ENCODE assay signal across 9 mouse cellular contexts in genomic region chr6:32377181-32377580, GRCm38 (mm10).
DNase-seq lines count a peak whose midpoint lies in the region; ATAC-seq lines count a peak whose summit lies in the region.
"Had no signal": no experiment of that assay in that cellular context is flagged by ENCODE, and none has a peak within 500 bp of the region (broad histone marks: within the 10 kb centered on the region; RNA-seq: fewer than 3 reads in every experiment).

No protein-coding gene starts in this region.

- no peaks in the 10 kb centered on the region for H3K27me3 ChIP-seq in kidney, embryonic 15.5 days
- no peaks in the 10 kb centered on the region for H3K27me3 ChIP-seq in hindbrain, embryonic 16.5 days (replicated peaks; ENCODE audit: control insufficient read depth, insufficient read depth, low read length)
- no peaks in the 10 kb centered on the region for H3K27me3 ChIP-seq in midbrain, embryonic 13.5 days

- no peaks in the 10 kb centered on the region for H3K4me1 ChIP-seq in kidney, embryonic 15.5 days
- peaks cover 15% of the 10 kb centered on the region for H3K4me1 ChIP-seq in hindbrain, embryonic 16.5 days (ENCODE audit: control insufficient read depth, insufficient read depth, low read depth, low read length)
- peaks cover 26% of the 10 kb centered on the region for H3K4me1 ChIP-seq in midbrain, embryonic 13.5 days (replicated peaks)

- H3K9ac ChIP-seq in kidney, embryonic 15.5 days, result no peak overlapping the region
- no peak overlapping the region for H3K9ac ChIP-seq in hindbrain, embryonic 16.5 days (ENCODE audit: low read depth, low read length)
- no peak overlapping the region for H3K9ac ChIP-seq in midbrain, embryonic 13.5 days (replicated peaks)

- H3K36me3 ChIP-seq in kidney, embryonic 15.5 days, result no peaks in the 10 kb centered on the region
- no peaks in the 10 kb centered on the region for H3K36me3 ChIP-seq in hindbrain, embryonic 16.5 days (ENCODE audit: control insufficient read depth, insufficient read depth, low read length)
- H3K36me3 ChIP-seq in midbrain, embryonic 13.5 days, result no peaks in the 10 kb centered on the region

- intact Hi-C loops in gastrocnemius, postnatal 14 days (cut with DNase I; ENCODE audit: low total_unique reads), result no loop called here

- ATAC-seq in kidney, embryonic 15.5 days (replicated peaks; ENCODE audit: low FRiP score), result no peak
- ATAC-seq in hindbrain, embryonic 16.5 days, result peak; percentile 79
- peak; percentile 80 for ATAC-seq in midbrain, embryonic 13.5 days
- ATAC-seq in monocyte, adult 5-6 weeks (replicated peaks; ENCODE audit: insufficient number of reproducible peaks, low FRiP score, low TSS enrichment, poor library complexity, severe bottlenecking), result no peak

- 78% methylated on average over 8 of the region's 8 CpGs for WGBS in kidney, embryonic 15.5 days
- 53% methylated on average over 8 of the region's 8 CpGs for WGBS in hindbrain, embryonic 16.5 days
- WGBS in midbrain, embryonic 13.5 days, result 68% methylated on average over 8 of the region's 8 CpGs

- H3K27ac ChIP-seq in kidney, embryonic 15.5 days, result no peak overlapping the region
- no peak overlapping the region for H3K27ac ChIP-seq in hindbrain, embryonic 16.5 days (ENCODE audit: low read depth, low read length)
- peak overlapping the region; percentile 35; the same call in 1 of the 2 replicates for H3K27ac ChIP-seq in midbrain, embryonic 13.5 days
- H3K27ac ChIP-seq: left cerebral cortex, adult 2 months had no signal

- no peak overlapping the region for H3K4me3 ChIP-seq in kidney, embryonic 15.5 days (replicated peaks)
- H3K4me3 ChIP-seq in hindbrain, embryonic 16.5 days (ENCODE audit: low read length), result no peak overlapping the region
- H3K4me3 ChIP-seq in midbrain, embryonic 13.5 days (replicated peaks), result no peak overlapping the region
- H3K4me3 ChIP-seq: left cerebral cortex, adult 2 months had no signal

- no peaks in the 10 kb centered on the region for H3K9me3 ChIP-seq in kidney, embryonic 15.5 days (replicated peaks)
- H3K9me3 ChIP-seq in hindbrain, embryonic 16.5 days (ENCODE audit: control insufficient read depth, low read length), result no peaks in the 10 kb centered on the region
- H3K9me3 ChIP-seq in midbrain, embryonic 13.5 days, result no peaks in the 10 kb centered on the region

- H3K4me2 ChIP-seq in kidney, embryonic 15.5 days, result no peak overlapping the region
- H3K4me2 ChIP-seq in hindbrain, embryonic 16.5 days (ENCODE audit: low read length), result no peak overlapping the region; the same call in none of the 2 replicates
- no peak overlapping the region for H3K4me2 ChIP-seq in midbrain, embryonic 13.5 days (replicated peaks)

- peak; percentile 87 for DNase-seq in kidney, adult 11 months
- peak; percentile 60 for DNase-seq in adrenal gland, postnatal 14 days
- DNase-seq in gastrocnemius, postnatal 14 days, result peak; percentile 53
- no peak for DNase-seq in thymus, postnatal 4 days

Comparison
In these comparisons a context has a peak if more than half of its experiments do, and no peak if none do; other contexts are left out.
1. ATAC-seq: peak in hindbrain, embryonic 16.5 days (single experiment) and midbrain, embryonic 13.5 days (single experiment); none in kidney, embryonic 15.5 days (single experiment) and monocyte, adult 5-6 weeks (single experiment).